Mouse (Mus musculus): Measurements from ENCODE around the gene Atg7. TPM values are rescaled to one million over a fixed set of nuclear protein-coding genes. Genes with fewer than 3 reads are reported as not detected.
A peak's percentile ranks its signal among the peaks of the same experiment; 100 is the strongest.
"Not testable (repeated sequence)": the region's sequence is repeated elsewhere in the genome, so short reads cannot be mapped to it uniquely, and the experiment has no call there.

Gene Atg7
- total and polyA plus RNA-seq, 3 experiments = 11.1 to 15.7 (median 14.8) TPM

- H3K4me1 ChIP-seq (ENCODE audit: control insufficient read depth in 1 of 2, insufficient read depth in 2 of 2); H3K27ac ChIP-seq (ENCODE audit: insufficient read depth, low read depth); H3K4me3 ChIP-seq (replicated peaks in 1 of 3; ENCODE audit: low read depth in 2 of 3, low read length in 2 of 3, poor library complexity in 1 of 3); H3K79me2 ChIP-seq (replicated peaks; ENCODE audit: control insufficient read depth, extremely low read depth, insufficient read depth, poor library complexity, severe bottlenecking); H3K4me2 ChIP-seq (ENCODE audit: insufficient read depth, low read depth, poor library complexity, severe bottlenecking); dilution Hi-C loops (cut with MboI; ENCODE audit: extremely low pct_ligation_motif_present, extremely low pct_unique_long_range_greater_than_20kb, low sequenced_read_pairs); H3K9ac ChIP-seq (ENCODE audit: insufficient read depth, low read depth); DNase-seq (ENCODE audit: extremely low read depth); H3K9me3 ChIP-seq (replicated peaks; ENCODE audit: low read length); H3K27me3 ChIP-seq (replicated peaks); H3K36me3 ChIP-seq (replicated peaks in 1 of 2; ENCODE audit: control insufficient read depth in 1 of 2, insufficient read depth in 1 of 2, low read length in 1 of 2); in situ Hi-C loops (cut with MboI; ENCODE audit: low pct_ligation_motif_present, low pct_unique_long_range_greater_than_20kb, low sequenced_read_pairs): not testable (repeated sequence)
These were observed 9.0 kb upstream of the Atg7 start for GRCm38 (mm10) chr6:114633886-114634285.

- dilution Hi-C loops (cut with MboI; ENCODE audit: extremely low pct_ligation_motif_present, extremely low pct_unique_long_range_greater_than_20kb, low sequenced_read_pairs) = no loop called here
- in situ Hi-C loops (cut with MboI; ENCODE audit: low pct_ligation_motif_present, low pct_unique_long_range_greater_than_20kb, low sequenced_read_pairs) = no loop called here
These were observed 819 bp downstream of the Atg7 start for GRCm38 (mm10) chr6:114643716-114644115.

DNA sequence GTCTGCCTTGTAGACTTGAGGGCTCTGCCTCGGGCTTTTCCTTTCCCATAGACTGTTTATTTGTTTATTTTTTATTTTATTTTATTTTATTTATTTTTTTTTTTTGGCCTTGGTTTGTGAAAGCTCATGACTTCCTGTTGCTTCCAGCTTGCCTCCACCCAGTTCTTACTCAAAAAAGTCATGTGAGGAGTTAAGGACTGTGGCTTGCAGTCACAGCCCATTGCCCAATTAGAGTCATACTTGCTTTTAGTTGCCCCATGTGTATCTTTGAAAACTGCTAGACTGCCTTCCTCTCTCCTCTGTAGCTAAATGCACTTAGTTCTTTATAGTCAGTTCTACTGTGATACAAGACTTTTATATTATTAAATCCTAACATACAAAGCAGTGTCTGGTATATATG, 1.6 kb downstream of the Atg7 start:
- Histone ChIP-seq H3K4me2 (ENCODE audit: insufficient read depth, low read depth, poor library complexity, severe bottlenecking) (no peak overlapping the region), H3K79me2 (replicated peaks; ENCODE audit: control insufficient read depth, extremely low read depth, insufficient read depth, poor library complexity, severe bottlenecking) (peaks cover 7% of the 10 kb centered on the region), H3K36me3 (replicated peaks in 1 of 2; ENCODE audit: control insufficient read depth in 1 of 2, insufficient read depth in 1 of 2, low read length in 1 of 2) (peaks cover 3 to 21% of the 10 kb centered on the region in 2 experiments), H3K27me3 (replicated peaks) (peaks cover 22% of the 10 kb centered on the region), H3K9me3 (replicated peaks; ENCODE audit: low read length) (no peaks in the 10 kb centered on the region), H3K4me1 (ENCODE audit: control insufficient read depth in 1 of 2, insufficient read depth in 2 of 2) (peaks cover 0 to 17% of the 10 kb centered on the region in 2 experiments; a peak in 2 of 4 replicates), H3K9ac (ENCODE audit: insufficient read depth, low read depth) (no peak overlapping the region), H3K27ac (ENCODE audit: insufficient read depth, low read depth) (no peak overlapping the region), H3K4me3 (replicated peaks in 1 of 3; ENCODE audit: low read depth in 2 of 3, low read length in 2 of 3, poor library complexity in 1 of 3) (peak overlapping the region in 1 of 3 experiments; percentile 11)
- peak; percentile 48 for DNase-seq (ENCODE audit: extremely low read depth)
- TF ChIP-seq SMC3 (IDR thresholded peaks at IDR 0.05; ENCODE audit: low read depth, low read length) = no peak
- TF ChIP-seq ELF1 (IDR thresholded peaks at IDR 0.05; ENCODE audit: low read depth, low read length) = no peak
- no peak for TF ChIP-seq PAX5 (IDR thresholded peaks at IDR 0.05; ENCODE audit: low read length)
- no peak for TF ChIP-seq E2F4 (IDR thresholded peaks at IDR 0.05; ENCODE audit: insufficient replicate concordance, low read depth, low read length)
- TF ChIP-seq NRF1 (IDR thresholded peaks at IDR 0.05; ENCODE audit: low read depth, low read length) = no peak
- dilution Hi-C loops (cut with MboI; ENCODE audit: extremely low pct_ligation_motif_present, extremely low pct_unique_long_range_greater_than_20kb, low sequenced_read_pairs) (no loop called here), in situ Hi-C loops (cut with MboI; ENCODE audit: low pct_ligation_motif_present, low pct_unique_long_range_greater_than_20kb, low sequenced_read_pairs) (no loop called here)

More at GRCm38 (mm10) chr6:114643716-114644115, 819 bp downstream of the Atg7 start:
- Histone ChIP-seq H3K9ac (ENCODE audit: insufficient read depth, low read depth) (peak overlapping the region; percentile 88), H3K9me3 (replicated peaks; ENCODE audit: low read length) (peaks cover 2% of the 10 kb centered on the region), H3K27me3 (replicated peaks) (peaks cover 27% of the 10 kb centered on the region), H3K27ac (ENCODE audit: insufficient read depth, low read depth) (no peak overlapping the region), H3K4me1 (ENCODE audit: control insufficient read depth in 1 of 2, insufficient read depth in 2 of 2) (peaks cover 0 to 13% of the 10 kb centered on the region in 2 experiments; a peak in 2 of 4 replicates), H3K79me2 (replicated peaks; ENCODE audit: control insufficient read depth, extremely low read depth, insufficient read depth, poor library complexity, severe bottlenecking) (peaks cover 7% of the 10 kb centered on the region), H3K4me2 (ENCODE audit: insufficient read depth, low read depth, poor library complexity, severe bottlenecking) (peak overlapping the region; percentile 98), H3K36me3 (replicated peaks in 1 of 2; ENCODE audit: control insufficient read depth in 1 of 2, insufficient read depth in 1 of 2, low read length in 1 of 2) (peaks cover 3 to 19% of the 10 kb centered on the region in 2 experiments), H3K4me3 (replicated peaks in 1 of 3; ENCODE audit: low read depth in 2 of 3, low read length in 2 of 3, poor library complexity in 1 of 3) (peak overlapping the region; percentile 78 to 81 (median 78))
- no peak for DNase-seq (ENCODE audit: extremely low read depth)
- TF ChIP-seq MEF2A (IDR thresholded peaks at IDR 0.05; ENCODE audit: borderline replicate concordance, low read depth, low read length) (no peak), MAFK (IDR thresholded peaks at IDR 0.05; ENCODE audit: insufficient replicate concordance, low read length) (no peak), PAX5 (IDR thresholded peaks at IDR 0.05; ENCODE audit: low read length) (no peak), POLR2A (IDR thresholded peaks at IDR 0.05; ENCODE audit: low read depth, low read length) (no peak), MAZ (IDR thresholded peaks at IDR 0.05; ENCODE audit: low read depth, low read length) (no peak), ZNF384 (IDR thresholded peaks at IDR 0.05; ENCODE audit: low read depth, low read length) (no peak), CHD2 (IDR thresholded peaks at IDR 0.05; ENCODE audit: low read length) (no peak), ZMIZ1 (IDR thresholded peaks at IDR 0.05; ENCODE audit: low read depth, low read length) (no peak), CHD1 (IDR thresholded peaks at IDR 0.05; ENCODE audit: low read depth, low read length) (no peak), SMC3 (IDR thresholded peaks at IDR 0.05; ENCODE audit: low read depth, low read length) (no peak), SIN3A (IDR thresholded peaks at IDR 0.05; ENCODE audit: low read length) (no peak), KAT2A (IDR thresholded peaks at IDR 0.05; ENCODE audit: insufficient replicate concordance, low read length) (no peak), BHLHE40 (IDR thresholded peaks at IDR 0.05; ENCODE audit: low read depth, low read length) (no peak), E2F4 (IDR thresholded peaks at IDR 0.05; ENCODE audit: insufficient replicate concordance, low read depth, low read length) (no peak), ZKSCAN1 (IDR thresholded peaks at IDR 0.05; ENCODE audit: borderline replicate concordance, low read depth, low read length) (no peak), USF2 (conservative IDR thresholded peaks at IDR 0.05; ENCODE audit: low read depth, low read length) (no peak), TCF12 (IDR thresholded peaks at IDR 0.05; ENCODE audit: low read depth, low read length) (no peak), POLR2AphosphoS2 (IDR thresholded peaks at IDR 0.05; ENCODE audit: low read depth, low read length) (no peak)
